Mouse (Mus musculus) liver, embryonic 13.5 days (tissue): ENCODE measurements around the gene Taf9b. TPM values are rescaled to one million over a fixed set of nuclear protein-coding genes. Genes with fewer than 3 reads are reported as not detected.

Source experiments
- ATAC-seq: fragments of 200-750 bp; cut with Nextera tagmentation; 2 replicates; pipeline ENCODE4 v1.8.0; 2017; ENCODE audit warnings: low read depth, mild to moderate bottlenecking, moderate number of reproducible peaks, moderate library complexity
- DNase-seq: peaks from one replicate; pipeline ENCODE4 v3.0.0; 2022
- H3K27ac ChIP-seq: fragments of 300-500 bp; sonication (generic); 2 replicates; pipeline ENCODE4 v1.5.1; 2015; ENCODE audit warnings: moderate library complexity, mild to moderate bottlenecking, inconsistent platforms
- H3K27me3 ChIP-seq: fragments of 300-500 bp; sonication (generic); 2 replicates; pipeline ENCODE4 v1.6.1; 2015; ENCODE audit warnings: mild to moderate bottlenecking, inconsistent platforms
- H3K36me3 ChIP-seq: fragments of 300-500 bp; sonication (generic); 2 replicates; pipeline ENCODE4 v1.6.1; 2015; ENCODE audit warnings: mild to moderate bottlenecking, inconsistent platforms
- H3K4me1 ChIP-seq: fragments of 300-500 bp; sonication (generic); replicated peaks from 2 replicates; pipeline ENCODE4 v1.6.1; 2015; ENCODE audit warnings: inconsistent platforms
- H3K4me2 ChIP-seq: fragments of 300-500 bp; sonication (generic); 2 replicates; pipeline ENCODE4 v1.6.1; 2015; ENCODE audit warnings: inconsistent platforms, mild to moderate bottlenecking, moderate library complexity
- H3K4me3 ChIP-seq: fragments of 300-500 bp; sonication (generic); replicated peaks from 2 replicates; pipeline ENCODE4 v1.5.1; 2015; ENCODE audit warnings: mild to moderate bottlenecking, inconsistent platforms
- H3K9ac ChIP-seq: fragments of 300-500 bp; sonication (generic); 2 replicates; pipeline ENCODE4 v1.6.1; 2015; ENCODE audit warnings: mild to moderate bottlenecking, inconsistent platforms
- H3K9me3 ChIP-seq: fragments of 300-500 bp; sonication (generic); replicated peaks from 2 replicates; pipeline ENCODE4 v1.6.1; 2016; ENCODE audit warnings: inconsistent platforms
- WGBS: fragments of 180-500 bp; shearing (Covaris S2); methylation state at CpG from one replicate; pipeline ENCODE4 v1.1.7; 2015; ENCODE audit not compliant: insufficient replicate concordance; 5-methylcytosine and 5-hydroxymethylcytosine counted together
- polyA plus RNA-seq: library from polyadenylated mRNA; unstranded; fragments of >200 nt; fragmentation: Nextera tagmentation; extraction: Ambion mirVana; gene quantifications from 2 replicates; pipeline ENCODE4 v1.2.1, GENCODE M21; 2015

Gene Taf9b
- polyA plus RNA-seq, 1 experiment from 2014 or later = 6.9 TPM

DNA sequence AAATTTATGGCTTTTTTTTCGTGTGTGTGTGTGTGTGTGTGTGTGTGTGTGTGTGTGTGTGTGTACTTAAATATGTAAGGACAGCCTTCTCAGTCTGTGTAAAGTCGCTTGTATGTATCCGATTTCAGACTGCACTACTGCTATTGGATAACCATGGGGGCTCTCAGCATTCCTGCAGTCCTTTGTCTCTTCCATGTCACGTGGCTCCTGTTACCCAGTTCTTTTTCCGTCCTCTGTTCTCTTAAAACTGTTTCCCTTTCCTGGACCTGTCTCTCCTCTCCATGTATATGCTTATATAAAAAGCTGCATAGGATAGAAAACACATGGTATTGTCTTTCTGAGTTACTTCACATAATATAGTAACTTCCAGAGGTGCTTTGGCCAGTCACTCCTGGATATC lies 35.3 kb downstream of the Taf9b start:
- H3K27ac ChIP-seq = peak overlapping the region; percentile 32; the same call in 1 of the 2 replicates
- 51% methylated on average over 5 of the region's 5 CpGs for WGBS
- H3K4me1 ChIP-seq = peaks cover 29% of the 10 kb centered on the region
- no peak overlapping the region for H3K4me3 ChIP-seq
- ATAC-seq (no peak), DNase-seq (no peak)
- H3K4me2 ChIP-seq = peak overlapping the region; percentile 68; the same call in 1 of the 2 replicates
- H3K9me3 ChIP-seq = no peaks in the 10 kb centered on the region
- H3K36me3 ChIP-seq = no peaks in the 10 kb centered on the region
- no peak overlapping the region for H3K9ac ChIP-seq
- H3K27me3 ChIP-seq = peaks cover 2% of the 10 kb centered on the region; the same call in 1 of the 2 replicates

GRCm38 (mm10) chrX:106184279-106184678 lies 36.7 kb downstream of the Taf9b start:
- DNase-seq = no peak

GRCm38 (mm10) chrX:106176331-106176730 lies 44.6 kb downstream of the Taf9b start:
- H3K4me2 ChIP-seq = no peak overlapping the region
- no peaks in the 10 kb centered on the region for H3K4me1 ChIP-seq
- H3K36me3 ChIP-seq = no peaks in the 10 kb centered on the region
- H3K9ac ChIP-seq = no peak overlapping the region
- WGBS = 54% methylated on average over 9 of the region's 9 CpGs
- H3K27ac ChIP-seq = no peak overlapping the region
- DNase-seq (no peak), ATAC-seq (no peak)
- H3K4me3 ChIP-seq = no peak overlapping the region
- no peaks in the 10 kb centered on the region; the same call in 1 of the 2 replicates for H3K27me3 ChIP-seq
- H3K9me3 ChIP-seq = no peaks in the 10 kb centered on the region

More at GRCm38 (mm10) chrX:106184279-106184678, 36.7 kb downstream of the Taf9b start:
- H3K27me3 ChIP-seq = peaks cover 2% of the 10 kb centered on the region; the same call in 1 of the 2 replicates
- H3K9me3 ChIP-seq = no peaks in the 10 kb centered on the region
- H3K9ac ChIP-seq = no peak overlapping the region
- no peaks in the 10 kb centered on the region for H3K36me3 ChIP-seq
- H3K4me1 ChIP-seq = peaks cover 19% of the 10 kb centered on the region
- 14% methylated on average over 4 of the region's 4 CpGs for WGBS
- no peak overlapping the region for H3K4me2 ChIP-seq
- no peak for ATAC-seq
- H3K4me3 ChIP-seq = no peak overlapping the region
- H3K27ac ChIP-seq = no peak overlapping the region

DNA sequence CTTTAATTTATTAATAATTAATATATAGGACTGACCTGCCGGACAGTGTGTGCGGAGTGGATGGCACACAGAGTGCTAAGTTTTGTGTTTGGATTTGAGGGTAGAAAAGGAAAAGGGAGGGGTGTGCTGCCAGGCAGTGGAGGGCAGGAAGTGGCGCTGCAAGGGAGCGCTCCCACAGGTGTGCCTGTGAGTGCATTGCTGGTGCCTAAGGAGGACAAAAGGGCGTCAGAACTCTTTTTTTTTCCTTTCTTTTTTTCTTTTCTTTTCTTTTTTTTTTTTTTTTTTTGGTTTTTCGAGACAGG lies 49.2 kb downstream of the Taf9b start:
- no peaks in the 10 kb centered on the region for H3K36me3 ChIP-seq
- H3K4me3 ChIP-seq = peak overlapping the region; percentile 40
- H3K27me3 ChIP-seq = no peaks in the 10 kb centered on the region
- H3K9ac ChIP-seq = no peak overlapping the region
- no peaks in the 10 kb centered on the region for H3K9me3 ChIP-seq
- ATAC-seq (0 out of 2 replicates have a peak, but pooled peaks have one; percentile 20), DNase-seq (no peak)
- 47% methylated on average over 6 of the region's 6 CpGs for WGBS
- peak overlapping the region; percentile 55 for H3K4me2 ChIP-seq
- no peak overlapping the region for H3K27ac ChIP-seq
- no peaks in the 10 kb centered on the region for H3K4me1 ChIP-seq

GRCm38 (mm10) chrX:106171106-106171852 lies 49.7 kb downstream of the Taf9b start:
- Histone ChIP-seq H3K9ac (peak overlapping the region; percentile 29), H3K27ac (no peak overlapping the region)
- 19% methylated on average over 18 of the region's 18 CpGs for WGBS

DNA sequence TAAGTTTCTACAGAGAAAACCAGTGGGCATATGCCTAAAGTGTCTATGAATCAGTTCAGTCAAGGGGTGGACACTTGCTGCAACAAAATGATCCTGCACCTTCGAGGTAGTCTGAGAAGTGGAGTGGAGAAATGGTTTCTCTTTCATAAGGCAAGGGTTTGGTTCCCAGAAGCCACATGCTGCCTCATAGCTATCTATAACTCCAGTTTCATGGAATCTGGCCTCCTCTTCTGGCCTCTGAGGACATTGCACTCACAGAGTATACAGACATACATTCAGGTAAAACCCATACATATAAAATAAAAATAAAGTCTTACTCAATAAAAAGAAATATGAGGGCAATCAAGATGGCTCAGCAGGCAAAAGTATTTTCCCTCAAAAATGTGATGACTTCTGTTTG lies 55.9 kb downstream of the Taf9b start:
- DNase-seq (no peak), ATAC-seq (no peak)
- no peaks in the 10 kb centered on the region for H3K27me3 ChIP-seq
- H3K4me2 ChIP-seq = no peak overlapping the region
- H3K4me3 ChIP-seq = no peak overlapping the region
- no peak overlapping the region for H3K27ac ChIP-seq
- 37% methylated on average over 1 of the region's 1 CpGs for WGBS
- H3K9ac ChIP-seq = no peak overlapping the region
- no peaks in the 10 kb centered on the region for H3K4me1 ChIP-seq
- H3K9me3 ChIP-seq = no peaks in the 10 kb centered on the region
- H3K36me3 ChIP-seq = no peaks in the 10 kb centered on the region

More at GRCm38 (mm10) chrX:106171106-106171852, 49.7 kb downstream of the Taf9b start:
- Histone ChIP-seq H3K27me3 (no peaks in the 10 kb centered on the region), H3K4me3 (peak overlapping the region; percentile 40), H3K4me1 (no peaks in the 10 kb centered on the region), H3K9me3 (no peaks in the 10 kb centered on the region), H3K36me3 (no peaks in the 10 kb centered on the region), H3K4me2 (peak overlapping the region; percentile 55)
- peak; percentile 56 for DNase-seq
- ATAC-seq = peak; percentile 78

- no peak overlapping the region for H3K27ac ChIP-seq
- no peaks in the 10 kb centered on the region for H3K4me1 ChIP-seq
- H3K4me3 ChIP-seq = no peak overlapping the region
- no peak for ATAC-seq
- WGBS = 55% methylated on average over 5 of the region's 5 CpGs
- no peak for DNase-seq
- no peak overlapping the region for H3K4me2 ChIP-seq
- no peaks in the 10 kb centered on the region for H3K36me3 ChIP-seq
- no peaks in the 10 kb centered on the region for H3K9me3 ChIP-seq
- no peaks in the 10 kb centered on the region for H3K27me3 ChIP-seq
- no peak overlapping the region for H3K9ac ChIP-seq
Observed at GRCm38 (mm10) chrX:106164555-106164954, 56.4 kb downstream of the Taf9b start.

- no peaks in the 10 kb centered on the region for H3K36me3 ChIP-seq
- no peaks in the 10 kb centered on the region for H3K9me3 ChIP-seq
- no peak overlapping the region for H3K4me3 ChIP-seq
- H3K4me1 ChIP-seq = no peaks in the 10 kb centered on the region
- ATAC-seq (peak; percentile 65), DNase-seq (no peak)
- H3K27me3 ChIP-seq = no peaks in the 10 kb centered on the region
- 36% methylated on average over 5 of the region's 5 CpGs for WGBS
- H3K27ac ChIP-seq = no peak overlapping the region
- no peak overlapping the region for H3K4me2 ChIP-seq
- H3K9ac ChIP-seq = no peak overlapping the region
Observed at GRCm38 (mm10) chrX:106163995-106164394, 57.0 kb downstream of the Taf9b start.

Other genes with a start within 250 kb of the Taf9b start
- 30.9 and 41.9 TPM in 2 replicates for gene Magt1, start 209.3 kb downstream of the Taf9b start, polyA plus RNA-seq
- 303 and 349 TPM in 2 replicates for gene Cox7b, start 205.5 kb downstream of the Taf9b start, polyA plus RNA-seq
- 6.7 and 8.5 TPM in 2 replicates for gene Atp7a, start 193.9 kb downstream of the Taf9b start, polyA plus RNA-seq
- gene Tlr13, start 78.0 kb downstream of the Taf9b start, polyA plus RNA-seq = 0.43 and 0.67 TPM in 2 replicates
- gene Pgk1, start 34.1 kb downstream of the Taf9b start, polyA plus RNA-seq = 172 and 182 TPM in 2 replicates
- gene Fnd3c2, start 34.2 kb upstream of the Taf9b start, polyA plus RNA-seq = not detected in 2 replicates